Mouse (Mus musculus) heart, embryonic 12.5 days (tissue): ENCODE measurements at regions not wholly inside any gene's neighbourhood (a gene's known extent, or its start where the extent isn't known, plus 50 kb on each side); places are given as distances from the start of the nearest gene placed in this dataset.

Experiments used
- ATAC-seq: fragments of 200-750 bp; cut with Nextera tagmentation; 2 replicates; pipeline ENCODE4 v1.8.0; 2017; ENCODE audit warnings: moderate TSS enrichment, moderate library complexity; ENCODE audit not compliant: insufficient number of reproducible peaks, low FRiP score
- H3K27ac ChIP-seq: fragments of 300-500 bp; sonication (generic); 2 replicates; pipeline ENCODE4 v1.5.1; 2016; ENCODE audit warnings: mild to moderate bottlenecking, moderate library complexity; ENCODE audit not compliant: poor library complexity, severe bottlenecking
- H3K27me3 ChIP-seq: fragments of 300-500 bp; sonication (generic); replicated peaks from 2 replicates; pipeline ENCODE4 v1.6.1; 2016; ENCODE audit warnings: mild to moderate bottlenecking, moderate library complexity
- H3K36me3 ChIP-seq: fragments of 300-500 bp; sonication (generic); 2 replicates; pipeline ENCODE4 v1.6.1; 2016; ENCODE audit warnings: mild to moderate bottlenecking, moderate library complexity
- H3K4me1 ChIP-seq: fragments of 300-500 bp; sonication (generic); replicated peaks from 2 replicates; pipeline ENCODE4 v1.6.1; 2016; ENCODE audit warnings: mild to moderate bottlenecking
- H3K4me2 ChIP-seq: fragments of 300-500 bp; sonication (generic); 2 replicates; pipeline ENCODE4 v1.6.1; 2016; ENCODE audit warnings: mild to moderate bottlenecking, moderate library complexity
- H3K4me3 ChIP-seq: fragments of 300-500 bp; sonication (generic); 2 replicates; pipeline ENCODE4 v1.5.1; 2016; ENCODE audit warnings: mild to moderate bottlenecking
- H3K9ac ChIP-seq: fragments of 300-500 bp; sonication (generic); 2 replicates; pipeline ENCODE4 v1.6.1; 2016; ENCODE audit warnings: mild to moderate bottlenecking, moderate library complexity
- H3K9me3 ChIP-seq: fragments of 300-500 bp; sonication (generic); replicated peaks from 2 replicates; pipeline ENCODE4 v1.6.1; 2016; ENCODE audit warnings: mild to moderate bottlenecking, moderate library complexity
- WGBS: fragments of 180-500 bp; shearing (Covaris S2); methylation state at CpG from one replicate; pipeline ENCODE4 v1.1.7; 2016; 5-methylcytosine and 5-hydroxymethylcytosine counted together

GRCm38 (mm10) chr1:164541711-164542110 lies 83.6 kb upstream of the Atp1b1 start:
- Histone ChIP-seq H3K9me3 (no peaks in the 10 kb centered on the region), H3K36me3 (no peaks in the 10 kb centered on the region), H3K4me3 (no peak overlapping the region), H3K4me2 (no peak overlapping the region), H3K4me1 (peaks cover 9% of the 10 kb centered on the region; the same call in 1 of the 2 replicates), H3K27ac (no peak overlapping the region), H3K27me3 (no peaks in the 10 kb centered on the region), H3K9ac (no peak overlapping the region)
- WGBS, result 85% methylated on average over 1 of the region's 1 CpGs
- no peak for ATAC-seq

- H3K9me3 ChIP-seq, result no peaks in the 10 kb centered on the region
- H3K36me3 ChIP-seq, result no peaks in the 10 kb centered on the region
- H3K27ac ChIP-seq, result no peak overlapping the region
- WGBS, result 65% methylated on average over 5 of the region's 5 CpGs
- no peak for ATAC-seq
- H3K27me3 ChIP-seq, result no peaks in the 10 kb centered on the region
- H3K4me3 ChIP-seq, result no peak overlapping the region
- H3K9ac ChIP-seq, result no peak overlapping the region
- H3K4me2 ChIP-seq, result no peak overlapping the region
- peaks cover 9% of the 10 kb centered on the region; the same call in 1 of the 2 replicates for H3K4me1 ChIP-seq
Observed at GRCm38 (mm10) chr1:164538304-164539043, 80.3 kb upstream of the Atp1b1 start.

- 75% methylated on average over 7 of the region's 7 CpGs for WGBS
- no peak overlapping the region for H3K4me3 ChIP-seq
- no peaks in the 10 kb centered on the region for H3K27me3 ChIP-seq
- no peak for ATAC-seq
- H3K36me3 ChIP-seq, result no peaks in the 10 kb centered on the region
- no peak overlapping the region for H3K4me2 ChIP-seq
- no peaks in the 10 kb centered on the region for H3K9me3 ChIP-seq
- no peak overlapping the region for H3K27ac ChIP-seq
- H3K9ac ChIP-seq, result no peak overlapping the region
- H3K4me1 ChIP-seq, result no peaks in the 10 kb centered on the region; the same call in 1 of the 2 replicates
Observed at GRCm38 (mm10) chr1:164537324-164537948, 79.3 kb upstream of the Atp1b1 start.

DNA sequence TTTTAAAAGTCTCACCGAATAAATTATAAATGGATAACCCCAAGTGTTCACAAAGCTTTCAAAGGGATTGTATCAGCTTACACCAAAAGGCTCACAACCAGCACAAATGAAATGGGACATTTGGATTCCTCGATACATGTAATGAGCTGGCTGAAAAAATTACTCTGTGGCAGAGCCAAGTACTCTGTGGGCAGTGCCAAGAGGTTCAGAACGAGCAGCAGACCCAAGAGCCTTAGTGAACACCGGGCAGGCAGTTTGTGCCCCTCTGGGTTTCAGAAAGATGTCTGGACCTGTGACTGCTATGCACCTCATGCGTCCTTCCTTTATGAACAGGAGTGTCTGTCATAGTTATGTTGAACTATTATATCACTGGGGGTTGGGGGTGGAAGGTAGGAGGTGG lies 74.0 kb upstream of the Atp1b1 start:
- Histone ChIP-seq H3K4me3 (no peak overlapping the region), H3K9ac (no peak overlapping the region), H3K27me3 (no peaks in the 10 kb centered on the region), H3K9me3 (no peaks in the 10 kb centered on the region), H3K4me2 (no peak overlapping the region), H3K27ac (no peak overlapping the region), H3K4me1 (no peaks in the 10 kb centered on the region; the same call in 1 of the 2 replicates), H3K36me3 (no peaks in the 10 kb centered on the region)
- WGBS, result 83% methylated on average over 5 of the region's 5 CpGs
- ATAC-seq, result no peak

GRCm38 (mm10) chr1:164531741-164532140 lies 73.6 kb upstream of the Atp1b1 start:
- WGBS, result 83% methylated on average over 1 of the region's 1 CpGs
- H3K36me3 ChIP-seq, result no peaks in the 10 kb centered on the region
- no peak overlapping the region for H3K4me2 ChIP-seq
- H3K4me3 ChIP-seq, result no peak overlapping the region
- no peaks in the 10 kb centered on the region for H3K9me3 ChIP-seq
- no peaks in the 10 kb centered on the region for H3K27me3 ChIP-seq
- ATAC-seq, result no peak
- no peak overlapping the region for H3K9ac ChIP-seq
- no peak overlapping the region for H3K27ac ChIP-seq
- H3K4me1 ChIP-seq, result no peaks in the 10 kb centered on the region; the same call in 1 of the 2 replicates

- Histone ChIP-seq H3K4me2 (no peak overlapping the region), H3K4me3 (no peak overlapping the region), H3K9ac (no peak overlapping the region), H3K27ac (no peak overlapping the region), H3K9me3 (no peaks in the 10 kb centered on the region), H3K36me3 (no peaks in the 10 kb centered on the region), H3K27me3 (no peaks in the 10 kb centered on the region), H3K4me1 (peaks cover 4% of the 10 kb centered on the region; the same call in 1 of the 2 replicates)
- WGBS, result 85% methylated on average over 1 of the region's 1 CpGs
- ATAC-seq, result no peak
Observed at GRCm38 (mm10) chr1:164526748-164527147, 68.6 kb upstream of the Atp1b1 start.

GRCm38 (mm10) chr1:164522377-164523150 lies 64.4 kb upstream of the Atp1b1 start:
- Histone ChIP-seq H3K36me3 (no peaks in the 10 kb centered on the region), H3K27ac (no peak overlapping the region), H3K27me3 (no peaks in the 10 kb centered on the region), H3K4me3 (no peak overlapping the region), H3K4me1 (peaks cover 4% of the 10 kb centered on the region; the same call in 1 of the 2 replicates), H3K9ac (no peak overlapping the region), H3K9me3 (0 out of 2 replicates have a peak, but pooled peaks cover 2% of the 10 kb centered on the region), H3K4me2 (no peak overlapping the region)
- no peak for ATAC-seq
- whole genome bisulfite sequencing, result 69% methylated on average over 3 of the region's 3 CpGs

DNA sequence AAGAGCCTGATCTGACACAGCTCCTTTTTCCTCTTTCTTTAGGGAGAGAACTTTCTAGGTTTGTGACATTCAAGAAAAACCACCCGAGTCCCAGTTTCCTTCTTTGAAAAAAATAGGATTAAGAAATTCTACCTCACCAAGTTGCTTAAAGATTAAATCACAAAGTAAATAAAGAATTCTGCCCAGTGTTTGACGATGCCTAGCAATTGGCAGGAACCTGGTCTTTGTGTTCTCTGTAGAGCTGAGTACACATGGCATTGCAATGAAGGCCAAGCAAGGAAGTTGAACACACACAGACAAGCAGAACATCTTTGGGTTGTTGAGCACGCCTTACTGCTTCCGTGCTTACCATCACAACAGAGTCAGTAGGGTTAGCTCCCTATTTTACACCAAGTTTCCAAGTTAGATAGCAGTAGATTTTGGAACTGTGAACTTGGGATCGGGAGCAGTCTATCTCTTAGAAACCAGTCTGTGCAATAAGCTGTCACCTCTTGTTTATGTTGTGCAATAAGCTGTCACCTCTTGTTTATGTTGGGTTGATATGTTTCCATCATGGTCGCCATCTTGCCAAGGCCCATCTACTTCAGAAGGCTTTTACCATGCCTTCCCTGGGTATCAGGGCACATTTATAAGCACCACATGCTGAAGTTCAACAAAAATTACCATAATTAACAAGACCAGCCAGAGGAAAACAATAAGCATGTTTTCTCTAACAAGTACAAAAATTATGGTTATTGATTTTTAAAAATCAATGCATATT lies 63.4 kb upstream of the Atp1b1 start:
- ATAC-seq, result no peak
- Histone ChIP-seq H3K27ac (no peak overlapping the region), H3K27me3 (no peaks in the 10 kb centered on the region), H3K4me1 (peaks cover 4% of the 10 kb centered on the region; the same call in 1 of the 2 replicates), H3K9ac (no peak overlapping the region), H3K9me3 (0 out of 2 replicates have a peak, but pooled peaks cover 2% of the 10 kb centered on the region), H3K4me2 (no peak overlapping the region), H3K36me3 (no peaks in the 10 kb centered on the region), H3K4me3 (no peak overlapping the region)
- WGBS, result 83% methylated on average over 6 of the region's 6 CpGs

DNA sequence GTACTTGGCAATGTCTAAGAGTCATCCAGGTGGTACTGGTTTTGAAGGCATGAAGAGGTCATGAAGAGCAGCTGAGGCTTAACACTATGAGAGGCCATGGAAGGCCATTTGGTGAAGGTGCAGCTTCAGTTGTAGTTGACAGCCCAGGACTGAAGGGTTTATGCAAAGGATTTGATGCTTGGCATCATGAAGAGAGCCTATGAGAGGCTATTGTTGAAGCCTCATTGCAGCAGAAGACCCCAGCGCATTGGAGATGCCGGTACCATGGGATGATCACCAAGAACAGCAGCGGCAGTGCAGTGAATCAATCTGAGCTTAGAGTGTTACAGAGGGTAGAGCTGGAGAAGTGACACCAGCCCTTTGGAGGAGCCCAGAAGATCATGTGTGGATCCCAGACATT lies 60.7 kb upstream of the Atp1b1 start:
- Histone ChIP-seq H3K4me2 (no peak overlapping the region), H3K9me3 (0 out of 2 replicates have a peak, but pooled peaks cover 2% of the 10 kb centered on the region), H3K9ac (no peak overlapping the region), H3K27me3 (no peaks in the 10 kb centered on the region), H3K27ac (no peak overlapping the region), H3K4me3 (no peak overlapping the region), H3K36me3 (no peaks in the 10 kb centered on the region), H3K4me1 (peaks cover 4% of the 10 kb centered on the region; the same call in 1 of the 2 replicates)
- WGBS, result 92% methylated on average over 3 of the region's 3 CpGs
- ATAC-seq, result no peak

- Histone ChIP-seq H3K4me1 (peaks cover 4% of the 10 kb centered on the region; the same call in 1 of the 2 replicates), H3K36me3 (no peaks in the 10 kb centered on the region), H3K27me3 (no peaks in the 10 kb centered on the region), H3K9ac (no peak overlapping the region), H3K9me3 (0 out of 2 replicates have a peak, but pooled peaks cover 2% of the 10 kb centered on the region), H3K4me3 (no peak overlapping the region), H3K4me2 (no peak overlapping the region), H3K27ac (no peak overlapping the region)
- no peak for ATAC-seq
- 79% methylated on average over 4 of the region's 4 CpGs for WGBS
Observed at GRCm38 (mm10) chr1:164518308-164518707, 60.2 kb upstream of the Atp1b1 start.
